Mouse (Mus musculus) erythroblast, embryonic 14.5 days (primary cell): ENCODE data around the gene Rabif.

Experiments used
- GATA1 ChIP-seq: IDR thresholded peaks from 2 replicates; pipeline ENCODE4 v1.6.1; 2012; ENCODE audit warnings: low read length, inconsistent platforms, mixed read lengths
- TAL1 ChIP-seq: IDR thresholded peaks from 3 replicates; pipeline ENCODE4 v1.6.1; 2012; ENCODE audit warnings: low read length, inconsistent platforms, mixed read lengths

- no peak for TF ChIP-seq GATA1
- TF ChIP-seq TAL1, result no peak
Observed at GRCm38 (mm10) chr1:134515891-134516290, 21.4 kb downstream of the Rabif start.
